Mouse (Mus musculus): ENCODE data around the gene Yap1. TPM values are rescaled to one million over a fixed set of nuclear protein-coding genes. Genes with fewer than 3 reads are reported as not detected.

Gene Yap1
- polyA plus RNA-seq, 1 experiment = 7.1 TPM

DNA sequence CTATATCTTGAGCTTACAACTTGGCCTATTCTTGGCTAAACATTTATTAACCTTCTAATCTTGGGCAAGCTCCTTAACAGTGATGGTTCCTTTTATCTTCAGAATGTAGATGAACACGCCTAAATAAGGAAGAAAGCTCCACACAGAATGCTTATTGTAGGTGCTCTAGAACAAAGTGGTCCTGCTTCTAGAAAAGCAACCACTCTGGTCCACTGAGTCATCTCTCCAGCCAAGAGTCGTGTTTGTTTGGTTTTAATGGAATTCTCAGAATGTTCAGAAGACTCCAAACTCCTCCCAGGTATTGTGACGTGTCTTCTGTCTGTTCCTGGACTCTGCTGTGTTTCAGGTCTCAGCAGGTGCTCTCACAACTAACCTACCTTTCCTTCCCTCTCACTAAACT, 38.8 kb downstream of the Yap1 start:
- no peak for TF ChIP-seq CTCF (IDR thresholded peaks at IDR 0.05; ENCODE audit: control insufficient read depth, insufficient read depth, low read length)
- no peak for TF ChIP-seq POLR2A (IDR thresholded peaks at IDR 0.05; ENCODE audit: borderline replicate concordance, control insufficient read depth, low read depth, low read length)
- Histone ChIP-seq H3K27ac (ENCODE audit: control insufficient read depth, insufficient read depth, low read depth, low read length, poor library complexity) (no peak overlapping the region), H3K4me1 (ENCODE audit: control insufficient read depth, insufficient read depth, low read length) (no peaks in the 10 kb centered on the region; the same call in 1 of the 2 replicates)

DNA sequence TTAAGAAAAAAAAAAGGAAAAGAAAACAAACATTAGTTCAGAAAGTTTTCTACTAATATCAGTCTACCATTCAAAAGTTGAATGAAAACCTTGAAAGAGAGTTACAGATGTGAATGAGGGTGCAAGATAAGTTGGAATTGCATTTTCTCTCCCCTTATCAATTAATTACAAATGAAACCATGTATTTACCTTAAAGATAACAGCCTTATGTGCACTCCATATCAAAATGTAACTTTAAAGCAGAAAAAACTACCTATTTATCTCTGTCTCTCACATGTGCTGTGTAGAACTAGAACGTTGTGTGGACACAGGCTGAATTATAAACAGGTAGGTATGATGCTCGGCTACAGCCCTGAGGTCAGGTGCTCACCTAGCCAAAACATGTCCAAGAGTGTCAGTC, 40.5 kb downstream of the Yap1 start:
- Histone ChIP-seq H3K27ac (ENCODE audit: control insufficient read depth, insufficient read depth, low read depth, low read length, poor library complexity) (no peak overlapping the region), H3K4me1 (ENCODE audit: control insufficient read depth, insufficient read depth, low read length) (no peaks in the 10 kb centered on the region; the same call in 1 of the 2 replicates), H3K4me3 (replicated peaks; ENCODE audit: control insufficient read depth, low read depth, low read length) (no peak overlapping the region)
- TF ChIP-seq CTCF (IDR thresholded peaks at IDR 0.05; ENCODE audit: control insufficient read depth, insufficient read depth, low read length) (no peak), POLR2A (IDR thresholded peaks at IDR 0.05; ENCODE audit: borderline replicate concordance, control insufficient read depth, low read depth, low read length) (no peak)
- WGBS = 59% methylated on average over 2 of the region's 2 CpGs

More for the DNA sequence above, 38.8 kb downstream of the Yap1 start:
- 67% methylated on average over 3 of the region's 3 CpGs for WGBS
- no peak overlapping the region for H3K4me3 ChIP-seq (replicated peaks; ENCODE audit: control insufficient read depth, low read depth, low read length)

DNA sequence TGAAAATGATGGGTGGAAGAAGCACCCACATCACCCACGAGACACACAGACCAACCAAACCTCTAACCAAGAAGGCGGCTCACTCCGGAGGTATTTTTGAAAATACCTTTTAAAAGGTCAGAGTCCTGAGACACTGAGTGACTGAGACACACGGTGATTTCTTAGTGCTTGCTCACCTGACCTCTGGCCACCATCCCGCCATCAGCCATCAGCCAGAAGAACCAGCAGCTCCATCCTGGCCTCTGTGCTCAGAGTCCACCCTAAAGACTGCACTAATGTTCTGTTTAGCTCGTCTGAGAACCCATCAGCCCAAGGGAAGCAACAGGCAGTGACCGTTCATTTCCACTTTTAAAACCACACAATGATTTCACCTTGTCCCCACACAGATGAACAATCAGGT, 41.5 kb downstream of the Yap1 start:
- no peaks in the 10 kb centered on the region; the same call in 1 of the 2 replicates for H3K4me1 ChIP-seq (ENCODE audit: control insufficient read depth, insufficient read depth, low read length)

DNA sequence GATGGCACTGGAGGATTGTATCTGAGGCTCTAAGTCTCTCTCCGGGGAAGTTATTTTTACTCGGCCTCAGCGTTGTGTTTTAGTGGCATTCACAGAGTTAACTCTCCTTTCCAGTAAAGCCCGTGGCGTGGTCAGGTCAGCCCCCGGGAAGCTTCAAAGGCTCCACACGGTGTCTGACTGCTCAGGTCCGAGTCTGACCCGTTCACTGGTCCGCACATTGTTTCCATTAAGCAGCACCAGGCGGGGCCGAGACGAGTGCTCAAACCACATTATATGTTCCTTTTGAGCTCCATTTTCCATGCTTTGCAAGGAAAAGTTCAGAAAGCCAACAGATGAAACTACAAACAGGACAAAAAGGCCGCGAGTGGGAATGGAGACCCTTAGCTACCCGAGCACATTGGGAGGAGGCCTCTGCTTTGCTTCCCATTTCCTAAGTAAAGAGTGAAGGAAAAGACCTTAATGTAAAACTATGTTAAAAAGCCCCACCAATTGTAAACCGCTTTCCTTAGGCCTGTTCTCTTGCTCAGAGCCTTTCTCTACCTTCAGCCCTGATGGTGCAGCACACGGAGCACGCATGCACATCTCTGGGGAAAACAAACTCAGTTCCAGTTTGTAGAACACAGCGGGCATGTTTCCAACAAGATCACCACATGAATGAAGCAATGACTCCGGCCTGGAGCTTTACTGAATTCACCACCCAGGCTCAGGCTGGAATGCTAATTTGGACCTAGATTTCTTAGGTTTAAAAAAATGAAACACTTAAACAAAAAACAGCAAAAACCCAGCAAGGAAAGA, 42.8 kb downstream of the Yap1 start:
- Histone ChIP-seq H3K27ac (ENCODE audit: control insufficient read depth, insufficient read depth, low read depth, low read length, poor library complexity) (no peak overlapping the region), H3K4me1 (ENCODE audit: control insufficient read depth, insufficient read depth, low read length) (no peaks in the 10 kb centered on the region; the same call in 1 of the 2 replicates), H3K4me3 (replicated peaks; ENCODE audit: control insufficient read depth, low read depth, low read length) (no peak overlapping the region)
- WGBS = 82% methylated on average over 21 of the region's 21 CpGs
- TF ChIP-seq POLR2A (IDR thresholded peaks at IDR 0.05; ENCODE audit: borderline replicate concordance, control insufficient read depth, low read depth, low read length) (no peak), CTCF (IDR thresholded peaks at IDR 0.05; ENCODE audit: control insufficient read depth, insufficient read depth, low read length) (no peak)

More for the DNA sequence above, 41.5 kb downstream of the Yap1 start:
- 68% methylated on average over 7 of the region's 7 CpGs for WGBS
- TF ChIP-seq CTCF (IDR thresholded peaks at IDR 0.05; ENCODE audit: control insufficient read depth, insufficient read depth, low read length) = no peak
- TF ChIP-seq POLR2A (IDR thresholded peaks at IDR 0.05; ENCODE audit: borderline replicate concordance, control insufficient read depth, low read depth, low read length) = no peak
- H3K4me3 ChIP-seq (replicated peaks; ENCODE audit: control insufficient read depth, low read depth, low read length) = no peak overlapping the region
- no peak overlapping the region for H3K27ac ChIP-seq (ENCODE audit: control insufficient read depth, insufficient read depth, low read depth, low read length, poor library complexity)

DNA sequence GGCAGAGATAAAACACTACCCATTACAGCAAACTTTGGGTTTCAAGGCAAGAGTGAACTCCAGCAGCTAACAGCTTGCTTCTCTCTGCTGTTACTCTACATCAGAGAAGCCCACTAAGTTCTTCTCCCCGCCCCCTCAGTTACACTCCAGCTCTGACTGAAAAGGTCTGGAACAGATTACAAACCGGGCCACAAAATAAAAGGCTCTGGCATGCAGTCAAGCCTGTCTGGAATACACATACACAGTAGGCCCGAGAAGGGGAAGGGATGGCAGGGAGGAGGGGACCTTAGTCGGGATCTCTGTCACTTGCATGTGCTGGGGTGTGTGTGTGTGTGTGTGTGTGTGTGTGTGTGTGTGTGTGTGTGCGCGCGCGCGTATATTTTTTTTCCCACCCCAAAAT, 44.0 kb downstream of the Yap1 start:
- 77% methylated on average over 9 of the region's 9 CpGs for WGBS

DNA sequence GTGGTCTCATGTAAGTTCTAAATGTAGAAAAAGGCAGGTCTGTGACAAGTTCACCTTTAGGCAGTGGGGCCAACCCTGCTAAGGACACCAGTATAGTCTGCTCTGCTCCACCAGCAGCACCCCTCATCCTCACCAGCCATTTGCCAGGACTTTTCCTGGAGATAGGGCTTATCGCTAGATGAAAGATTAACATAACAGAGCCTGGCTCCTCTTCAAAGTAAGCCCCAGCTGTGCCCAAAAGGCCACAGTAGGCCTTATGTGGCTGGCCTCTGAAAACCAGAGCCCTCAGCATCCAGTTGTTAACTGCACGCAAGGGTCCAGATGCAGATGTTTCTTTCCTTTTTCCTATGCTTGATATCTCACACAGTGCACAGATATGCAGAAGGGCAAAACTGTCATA, 45.1 kb downstream of the Yap1 start:
- no peak overlapping the region for H3K27ac ChIP-seq (ENCODE audit: control insufficient read depth, insufficient read depth, low read depth, low read length, poor library complexity)
- WGBS = 84% methylated on average over 2 of the region's 2 CpGs
- TF ChIP-seq CTCF (IDR thresholded peaks at IDR 0.05; ENCODE audit: control insufficient read depth, insufficient read depth, low read length) (no peak), POLR2A (IDR thresholded peaks at IDR 0.05; ENCODE audit: borderline replicate concordance, control insufficient read depth, low read depth, low read length) (no peak)
- H3K4me3 ChIP-seq (replicated peaks; ENCODE audit: control insufficient read depth, low read depth, low read length) = no peak overlapping the region
- H3K4me1 ChIP-seq (ENCODE audit: control insufficient read depth, insufficient read depth, low read length) = no peaks in the 10 kb centered on the region

More for the DNA sequence above, 44.0 kb downstream of the Yap1 start:
- no peak for TF ChIP-seq POLR2A (IDR thresholded peaks at IDR 0.05; ENCODE audit: borderline replicate concordance, control insufficient read depth, low read depth, low read length)
- TF ChIP-seq CTCF (IDR thresholded peaks at IDR 0.05; ENCODE audit: control insufficient read depth, insufficient read depth, low read length) = no peak
- no peak overlapping the region for H3K4me3 ChIP-seq (replicated peaks; ENCODE audit: control insufficient read depth, low read depth, low read length)
- no peaks in the 10 kb centered on the region; the same call in 1 of the 2 replicates for H3K4me1 ChIP-seq (ENCODE audit: control insufficient read depth, insufficient read depth, low read length)
- H3K27ac ChIP-seq (ENCODE audit: control insufficient read depth, insufficient read depth, low read depth, low read length, poor library complexity) = no peak overlapping the region

DNA sequence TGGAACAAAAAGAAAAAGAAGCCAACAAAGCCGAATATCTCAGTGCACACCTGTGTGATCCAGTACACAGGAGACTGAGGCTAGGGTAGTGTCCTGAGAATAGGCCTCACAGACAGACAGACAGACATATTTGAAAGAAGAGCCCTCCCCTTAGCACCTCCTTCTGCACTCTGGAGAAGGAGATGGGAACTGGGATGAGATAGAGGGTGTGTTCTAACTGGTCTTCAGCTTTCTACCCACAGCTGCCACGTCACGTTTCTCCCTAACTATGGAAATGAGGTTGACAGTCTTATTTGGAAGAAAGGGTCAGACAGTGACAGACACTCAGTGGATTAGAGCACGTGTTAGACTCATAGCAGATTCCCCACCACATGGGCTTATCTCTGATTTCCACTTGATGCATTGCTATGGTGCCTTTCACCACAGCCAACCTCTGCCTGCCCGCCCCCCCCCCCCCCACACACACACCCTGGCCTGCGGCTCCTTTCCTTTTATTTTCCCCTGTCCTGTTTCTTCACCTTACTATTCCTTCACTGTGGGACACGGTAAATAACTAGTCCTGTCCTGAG, 46.3 kb downstream of the Yap1 start:
- TF ChIP-seq POLR2A (IDR thresholded peaks at IDR 0.05; ENCODE audit: borderline replicate concordance, control insufficient read depth, low read depth, low read length) = no peak
- no peak for TF ChIP-seq CTCF (IDR thresholded peaks at IDR 0.05; ENCODE audit: control insufficient read depth, insufficient read depth, low read length)
- WGBS = 64% methylated on average over 7 of the region's 7 CpGs
- Histone ChIP-seq H3K27ac (ENCODE audit: control insufficient read depth, insufficient read depth, low read depth, low read length, poor library complexity) (no peak overlapping the region), H3K4me1 (ENCODE audit: control insufficient read depth, insufficient read depth, low read length) (no peaks in the 10 kb centered on the region), H3K4me3 (replicated peaks; ENCODE audit: control insufficient read depth, low read depth, low read length) (no peak overlapping the region)

DNA sequence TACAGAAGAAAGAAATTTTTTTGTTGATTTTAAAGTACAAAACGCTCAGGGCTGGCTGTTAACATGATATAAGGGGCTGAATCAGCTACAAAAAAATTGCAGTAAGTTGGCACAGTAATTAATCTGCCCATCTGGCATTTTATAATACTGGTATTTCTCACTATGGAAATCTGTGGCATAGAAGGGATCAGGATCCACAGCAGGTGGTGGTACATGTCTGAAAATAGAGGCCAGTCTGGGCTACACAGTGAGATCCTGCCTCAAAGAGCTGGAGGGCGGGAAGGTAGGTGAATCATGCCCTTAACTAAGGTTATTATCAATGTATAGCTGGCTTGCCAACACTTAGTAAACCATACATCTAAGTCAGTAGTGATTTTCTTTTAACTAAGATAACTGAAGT, 47.0 kb downstream of the Yap1 start:
- TF ChIP-seq POLR2A (IDR thresholded peaks at IDR 0.05; ENCODE audit: borderline replicate concordance, control insufficient read depth, low read depth, low read length) (no peak), CTCF (IDR thresholded peaks at IDR 0.05; ENCODE audit: control insufficient read depth, insufficient read depth, low read length) (no peak)
- WGBS = 77% methylated on average over 2 of the region's 2 CpGs
- Histone ChIP-seq H3K27ac (ENCODE audit: control insufficient read depth, insufficient read depth, low read depth, low read length, poor library complexity) (no peak overlapping the region), H3K4me3 (replicated peaks; ENCODE audit: control insufficient read depth, low read depth, low read length) (no peak overlapping the region), H3K4me1 (ENCODE audit: control insufficient read depth, insufficient read depth, low read length) (no peaks in the 10 kb centered on the region)
